Mouse (Mus musculus): ENCODE data around the gene Afg1l. TPM values are rescaled to one million over a fixed set of nuclear protein-coding genes. Genes with fewer than 3 reads are reported as not detected.

Afg1l gene
- total RNA-seq, 4 experiments from 2014 or later = 12.3 to 13.6 (median 12.4) TPM

- no peak for DNase-seq (ENCODE audit: low spot score in 2 of 2)
Observed at GRCm38 (mm10) chr10:42383708-42384107, 94.7 kb downstream of the Afg1l start.

- no peak for DNase-seq (ENCODE audit: low spot score in 2 of 2)
Observed at GRCm38 (mm10) chr10:42364216-42364615, 114.1 kb downstream of the Afg1l start.

GRCm38 (mm10) chr10:42355980-42356379, 122.4 kb downstream of the Afg1l start:
- no peak for DNase-seq (ENCODE audit: low spot score in 2 of 2)

GRCm38 (mm10) chr10:42347986-42348385, 130.4 kb downstream of the Afg1l start:
- no peak for DNase-seq (ENCODE audit: low spot score in 2 of 2)

GRCm38 (mm10) chr10:42347127-42347526, 131.2 kb downstream of the Afg1l start:
- DNase-seq (ENCODE audit: low spot score in 2 of 2) = peak in 1 of 2 experiments; percentile 23

GRCm38 (mm10) chr10:42346179-42346877, 132.0 kb downstream of the Afg1l start:
- DNase-seq (ENCODE audit: low spot score in 2 of 2) = no peak

GRCm38 (mm10) chr10:42342714-42343113, 135.7 kb downstream of the Afg1l start:
- no peak for DNase-seq (ENCODE audit: low spot score in 2 of 2)

- DNase-seq (ENCODE audit: low spot score in 2 of 2) = no peak
Observed at GRCm38 (mm10) chr10:42341815-42342457, 136.4 kb downstream of the Afg1l start.

GRCm38 (mm10) chr10:42340426-42340793, 138.0 kb downstream of the Afg1l start:
- no peak for DNase-seq (ENCODE audit: low spot score in 2 of 2)

GRCm38 (mm10) chr10:42339773-42340425, 138.5 kb downstream of the Afg1l start:
- DNase-seq (ENCODE audit: low spot score in 2 of 2) = no peak

GRCm38 (mm10) chr10:42338456-42338855, 139.9 kb downstream of the Afg1l start:
- DNase-seq (ENCODE audit: low spot score in 2 of 2) = no peak

- DNase-seq (ENCODE audit: low spot score in 2 of 2) = no peak
Observed at GRCm38 (mm10) chr10:42327576-42327975, 150.8 kb downstream of the Afg1l start.

GRCm38 (mm10) chr10:42325305-42325704, 153.1 kb downstream of the Afg1l start:
- DNase-seq (ENCODE audit: low spot score in 2 of 2) = no peak

- DNase-seq (ENCODE audit: low spot score in 2 of 2) = no peak
Observed at GRCm38 (mm10) chr10:42323978-42324377, 154.4 kb downstream of the Afg1l start.

GRCm38 (mm10) chr10:42313222-42313786, 165.1 kb downstream of the Afg1l start:
- no peak for DNase-seq (ENCODE audit: low spot score in 2 of 2)

GRCm38 (mm10) chr10:42312557-42312956, 165.8 kb downstream of the Afg1l start:
- DNase-seq (ENCODE audit: low spot score in 2 of 2) = no peak

- DNase-seq (ENCODE audit: low spot score in 2 of 2) = no peak
Observed at GRCm38 (mm10) chr10:42308687-42308987, 169.7 kb downstream of the Afg1l start.

GRCm38 (mm10) chr10:42307980-42308686, 170.2 kb downstream of the Afg1l start:
- peak; percentile 22 to 80 for DNase-seq (ENCODE audit: low spot score in 2 of 2)

GRCm38 (mm10) chr10:42306422-42306821, 171.9 kb downstream of the Afg1l start:
- DNase-seq (ENCODE audit: low spot score in 2 of 2) = no peak

- DNase-seq (ENCODE audit: low spot score in 2 of 2) = no peak
Observed at GRCm38 (mm10) chr10:42300805-42301204, 177.6 kb downstream of the Afg1l start.

GRCm38 (mm10) chr10:42299967-42300366, 178.4 kb downstream of the Afg1l start:
- no peak for DNase-seq (ENCODE audit: low spot score in 2 of 2)

- DNase-seq (ENCODE audit: low spot score in 2 of 2) = no peak
Observed at GRCm38 (mm10) chr10:42299426-42299825, 178.9 kb downstream of the Afg1l start.
